Mouse (Mus musculus): ENCODE results near the gene Pacs2.

DNA sequence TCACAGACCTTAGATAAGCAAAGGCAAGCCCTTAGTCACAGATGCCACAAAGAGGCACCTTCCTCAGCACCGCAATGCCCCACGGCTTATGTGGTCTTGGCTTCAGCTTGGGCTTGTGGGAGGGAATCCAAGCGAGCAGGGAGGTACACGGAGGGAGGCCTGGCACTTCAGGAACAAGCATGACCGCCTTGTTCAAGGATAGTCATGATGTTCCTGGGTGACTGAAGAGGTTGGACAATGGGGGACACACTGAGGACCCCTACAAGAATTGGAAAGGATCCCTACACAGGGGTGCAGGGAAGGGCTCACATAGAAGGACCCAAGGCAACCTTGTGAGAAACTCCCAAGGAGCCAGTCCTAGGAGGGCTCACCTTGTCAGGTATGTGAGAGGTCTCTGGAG is 82.7 kb downstream of the Pacs2 start:
- no peak for TF ChIP-seq POLR2A (IDR thresholded peaks at IDR 0.05; ENCODE audit: insufficient read length, low read depth)
- no peak for TF ChIP-seq USF1 (IDR thresholded peaks at IDR 0.05; ENCODE audit: low read depth)
- no peak for TF ChIP-seq POLR2AphosphoS2 (IDR thresholded peaks at IDR 0.05; ENCODE audit: insufficient read length, low read depth)
- TF ChIP-seq TCF12 (IDR thresholded peaks at IDR 0.05; ENCODE audit: insufficient read depth, poor library complexity, severe bottlenecking) = no peak
- no peak for TF ChIP-seq MYOG (IDR thresholded peaks at IDR 0.05; ENCODE audit: control insufficient read depth in 1 of 3, insufficient read depth in 1 of 3, insufficient read length in 2 of 3, low read depth in 2 of 3)
- TF ChIP-seq MYOD1 (IDR thresholded peaks at IDR 0.05; ENCODE audit: control insufficient read depth in 1 of 3, insufficient read length in 2 of 3, low read depth in 2 of 3) = no peak
- TF ChIP-seq CEBPB (IDR thresholded peaks at IDR 0.05; ENCODE audit: insufficient read depth, poor library complexity, severe bottlenecking) = no peak
- TF ChIP-seq E2F4 (IDR thresholded peaks at IDR 0.05; ENCODE audit: insufficient read depth) = no peak
- TF ChIP-seq TCF3 (IDR thresholded peaks at IDR 0.05; ENCODE audit: insufficient read length, low read depth) = no peak
- TF ChIP-seq REST (IDR thresholded peaks at IDR 0.05; ENCODE audit: insufficient read depth, insufficient read length) = no peak
- no peak for TF ChIP-seq MAX (IDR thresholded peaks at IDR 0.05; ENCODE audit: low read depth)
- no peak for TF ChIP-seq SRF (IDR thresholded peaks at IDR 0.05; ENCODE audit: control insufficient read depth, insufficient read length, low read depth)
